Mouse (Mus musculus) bone marrow, adult 2 months (tissue): ENCODE results near the gene Nr2c1. TPM values are rescaled to one million over a fixed set of nuclear protein-coding genes. Genes with fewer than 3 reads are reported as not detected.

Source experiments
- H3K27ac ChIP-seq: fragments of 200-500 bp; 2 replicates; pipeline ENCODE4 v1.5.1; 2012; ENCODE audit warnings: low read depth, mild to moderate bottlenecking, control low read depth, inconsistent platforms, low read length; ENCODE audit not compliant: control insufficient read depth, poor library complexity, insufficient read depth
- H3K4me1 ChIP-seq: fragments of 200-500 bp; 2 replicates; pipeline ENCODE4 v1.6.1; 2011; ENCODE audit warnings: low read length; ENCODE audit not compliant: control insufficient read depth, insufficient read depth
- H3K4me3 ChIP-seq: fragments of 200-500 bp; replicated peaks from 2 replicates; pipeline ENCODE3; 2011; ENCODE audit warnings: mild to moderate bottlenecking, low read depth, low read length, control low read depth; ENCODE audit not compliant: control insufficient read depth
- CTCF ChIP-seq: fragments of 200-500 bp; IDR thresholded peaks from 2 replicates; pipeline ENCODE4 v1.5.1; 2011; ENCODE audit warnings: low read length, control low read depth; ENCODE audit not compliant: control insufficient read depth, insufficient read depth
- POLR2A ChIP-seq: fragments of 200-500 bp; IDR thresholded peaks from 2 replicates; pipeline ENCODE4 v1.6.1; 2011; ENCODE audit warnings: low read depth, mild to moderate bottlenecking, control low read depth, low read length, borderline replicate concordance; ENCODE audit not compliant: control insufficient read depth
- WGBS: fragments of 180-500 bp; shearing (Covaris S2); methylation state at CpG from one replicate; pipeline ENCODE4 v1.1.7; 2018; 5-methylcytosine and 5-hydroxymethylcytosine counted together
- polyA plus RNA-seq: library from polyadenylated mRNA; stranded (reverse); fragments of >200 nt; gene quantifications from 2 replicates; pipeline ENCODE4 v1.2.4, GENCODE M21; 2011; ENCODE audit warnings: low replicate concordance; ENCODE audit not compliant: missing spikeins, insufficient read depth, insufficient read length

Nr2c1 gene
- polyA plus RNA-seq, 1 experiment: 4.2 TPM

GRCm38 (mm10) chr10:94129680-94130119 is 18.1 kb upstream of the Nr2c1 start:
- 88% methylated on average over 9 of the region's 9 CpGs for WGBS
- H3K27ac ChIP-seq: no peak overlapping the region
- no peak overlapping the region for H3K4me3 ChIP-seq
- TF ChIP-seq POLR2A (no peak), CTCF (no peak)
- no peaks in the 10 kb centered on the region for H3K4me1 ChIP-seq

- no peaks in the 10 kb centered on the region for H3K4me1 ChIP-seq
- 83% methylated on average over 8 of the region's 8 CpGs for WGBS
- TF ChIP-seq CTCF: no peak
- TF ChIP-seq POLR2A: no peak
- H3K4me3 ChIP-seq: no peak overlapping the region
- no peak overlapping the region for H3K27ac ChIP-seq
These were observed 14.7 kb upstream of the Nr2c1 start for GRCm38 (mm10) chr10:94133081-94133480.

DNA sequence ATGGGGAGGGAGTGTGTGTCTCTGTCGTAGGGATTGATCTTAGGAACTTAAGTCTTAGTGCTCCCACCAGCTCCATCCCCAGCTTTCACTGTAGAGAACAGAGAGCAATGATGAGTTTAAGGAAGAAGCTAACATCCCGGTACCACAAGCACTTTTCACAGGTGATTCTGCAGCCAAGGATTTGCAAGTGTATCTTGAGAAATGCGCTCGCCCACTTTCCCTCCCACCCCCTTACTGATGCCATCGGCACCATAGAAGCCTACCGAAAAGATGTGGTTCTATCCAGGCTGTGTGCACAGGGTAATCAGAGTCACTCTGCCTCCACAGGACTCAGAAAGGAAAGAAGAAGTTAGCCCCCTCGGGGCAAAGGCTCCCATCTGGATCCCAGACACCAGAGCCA is 14.1 kb upstream of the Nr2c1 start:
- no peak for TF ChIP-seq POLR2A
- no peak for TF ChIP-seq CTCF
- 82% methylated on average over 7 of the region's 7 CpGs for WGBS
- Histone ChIP-seq H3K4me1 (no peaks in the 10 kb centered on the region), H3K27ac (no peak overlapping the region), H3K4me3 (no peak overlapping the region)

DNA sequence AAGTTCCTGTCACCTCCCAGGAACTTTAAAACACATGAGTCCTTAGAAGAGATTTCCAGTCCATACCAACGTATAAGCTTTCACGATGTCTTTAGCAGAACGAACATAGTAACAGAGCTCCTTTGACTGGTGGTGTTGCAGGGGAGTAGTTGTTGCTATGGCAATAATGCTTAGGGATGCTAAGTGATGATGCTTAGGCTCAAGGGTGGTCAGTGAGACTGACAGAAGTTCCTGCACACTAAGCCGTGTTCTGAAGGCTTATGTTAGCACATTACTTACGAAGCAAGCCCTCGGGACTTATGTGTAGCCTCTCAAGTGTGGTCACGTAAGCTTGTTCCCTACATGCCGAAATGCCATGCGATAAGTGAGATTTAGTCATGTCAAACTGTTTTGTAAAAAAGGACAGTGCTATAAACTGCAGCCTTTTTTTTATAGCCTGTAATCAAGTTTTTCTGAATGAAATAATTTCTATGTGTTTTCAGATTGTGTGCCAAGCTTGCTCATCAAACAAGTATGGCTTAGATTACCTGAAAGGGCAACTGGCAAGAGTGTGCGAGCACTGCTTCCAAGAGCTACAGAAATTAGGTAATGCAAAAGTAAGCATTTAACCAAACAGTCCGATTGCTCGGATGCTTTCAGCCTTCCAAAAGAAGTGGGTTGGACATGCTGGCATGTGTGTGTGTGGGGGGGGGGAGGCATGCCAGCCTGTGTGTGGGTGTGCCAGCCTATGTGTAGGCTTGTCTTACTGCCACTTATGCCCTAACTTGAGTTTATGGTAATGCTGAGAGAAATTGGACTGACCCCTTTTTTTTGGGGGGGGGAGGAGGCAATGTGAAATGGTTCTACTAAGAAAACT is 13.1 kb upstream of the Nr2c1 start:
- 91% methylated on average over 12 of the region's 12 CpGs for WGBS
- Histone ChIP-seq H3K27ac (no peak overlapping the region), H3K4me3 (no peak overlapping the region), H3K4me1 (no peaks in the 10 kb centered on the region)
- TF ChIP-seq POLR2A (no peak), CTCF (no peak)

- 61% methylated on average over 10 of the region's 10 CpGs for WGBS
- Histone ChIP-seq H3K4me1 (no peaks in the 10 kb centered on the region), H3K4me3 (no peak overlapping the region), H3K27ac (no peak overlapping the region)
- TF ChIP-seq POLR2A: no peak
- TF ChIP-seq CTCF: no peak
These were observed 8.8 kb upstream of the Nr2c1 start for GRCm38 (mm10) chr10:94138890-94139482.

DNA sequence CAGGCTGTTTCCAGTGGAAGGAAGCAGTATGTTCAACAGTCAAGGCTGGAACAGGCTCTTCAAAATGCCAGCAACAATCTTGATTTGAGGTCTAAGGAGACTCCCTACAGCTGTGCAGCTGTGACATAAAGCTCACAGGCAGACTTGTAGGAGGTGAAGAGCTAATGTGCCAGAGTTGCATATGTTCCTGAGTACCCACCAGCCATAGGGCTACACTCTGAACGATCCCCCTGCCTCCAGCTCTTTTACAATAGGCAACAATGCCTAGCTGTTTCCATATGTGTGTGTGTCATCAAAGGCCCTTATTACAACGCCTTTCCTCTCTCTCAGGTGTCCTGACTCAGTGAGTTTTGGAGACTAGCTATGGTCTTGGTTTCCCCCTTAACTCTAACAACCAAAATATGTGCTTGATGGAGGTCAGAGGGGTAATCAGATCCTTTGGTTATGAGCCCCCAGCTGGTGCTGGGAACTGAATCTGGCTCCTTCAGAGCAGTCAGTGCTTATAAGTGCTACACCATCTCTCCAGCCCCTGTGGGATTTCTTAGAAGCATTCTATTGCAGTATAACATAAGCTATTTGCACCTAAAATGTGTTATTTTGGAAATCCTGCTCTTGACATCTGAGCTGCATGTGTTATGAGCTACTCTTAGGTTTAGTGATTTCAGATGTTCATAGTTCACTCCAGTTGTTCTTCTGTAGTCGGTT is 7.4 kb upstream of the Nr2c1 start:
- WGBS: 85% methylated on average over 3 of the region's 3 CpGs
- TF ChIP-seq CTCF: no peak
- TF ChIP-seq POLR2A: no peak
- no peaks in the 10 kb centered on the region for H3K4me1 ChIP-seq
- H3K4me3 ChIP-seq: no peak overlapping the region
- H3K27ac ChIP-seq: no peak overlapping the region

GRCm38 (mm10) chr10:94142427-94142826 is 5.4 kb upstream of the Nr2c1 start:
- TF ChIP-seq CTCF (no peak), POLR2A (no peak)
- H3K27ac ChIP-seq: no peak overlapping the region
- 53% methylated on average over 3 of the region's 3 CpGs for WGBS
- no peaks in the 10 kb centered on the region for H3K4me1 ChIP-seq
- H3K4me3 ChIP-seq: no peak overlapping the region

- Histone ChIP-seq H3K27ac (no peak overlapping the region), H3K4me3 (no peak overlapping the region), H3K4me1 (no peaks in the 10 kb centered on the region)
- no peak for TF ChIP-seq POLR2A
- TF ChIP-seq CTCF: no peak
- WGBS: 75% methylated on average over 5 of the region's 5 CpGs
These were observed 3.2 kb upstream of the Nr2c1 start for GRCm38 (mm10) chr10:94144581-94144980.

DNA sequence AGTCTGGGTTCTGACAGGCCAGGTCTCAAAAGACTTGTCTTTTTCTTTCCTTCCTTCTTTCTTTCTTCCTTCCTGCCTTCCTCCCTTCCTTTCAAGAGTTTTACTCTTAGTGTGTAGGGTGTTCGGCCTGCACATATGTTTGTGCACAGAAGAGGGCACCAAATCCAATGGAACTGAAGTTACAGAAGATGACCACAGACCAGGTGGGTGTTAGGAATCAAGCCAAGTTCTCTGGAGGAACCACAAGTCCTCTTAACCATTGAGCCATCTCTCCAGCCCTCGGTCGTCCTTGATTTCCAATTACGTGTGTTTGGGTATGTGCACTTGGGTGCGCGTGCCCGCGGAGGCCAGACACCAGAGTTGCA is 450 bp upstream of the Nr2c1 start:
- no peak overlapping the region for H3K27ac ChIP-seq
- TF ChIP-seq CTCF (no peak), POLR2A (no peak)
- no peaks in the 10 kb centered on the region for H3K4me1 ChIP-seq

More for the DNA sequence above, 450 bp upstream of the Nr2c1 start:
- peak overlapping the region; percentile 77 for H3K4me3 ChIP-seq
- 8% methylated on average over 8 of the region's 8 CpGs for WGBS
